Mouse (Mus musculus) bone marrow, adult 2 months (tissue): ENCODE results near the gene Aes.

Experiments
- CTCF ChIP-seq: fragments of 200-500 bp; IDR thresholded peaks from 2 replicates; pipeline ENCODE4 v1.5.1; 2011; ENCODE audit warnings: low read length, control low read depth; ENCODE audit not compliant: control insufficient read depth, insufficient read depth
- POLR2A ChIP-seq: fragments of 200-500 bp; IDR thresholded peaks from 2 replicates; pipeline ENCODE4 v1.6.1; 2011; ENCODE audit warnings: low read depth, mild to moderate bottlenecking, control low read depth, low read length, borderline replicate concordance; ENCODE audit not compliant: control insufficient read depth

- TF ChIP-seq CTCF (no peak), POLR2A (no peak)
Measured at GRCm38 (mm10) chr10:81615486-81615885, 56.2 kb downstream of the Aes start.
